In the genomic region with DNA sequence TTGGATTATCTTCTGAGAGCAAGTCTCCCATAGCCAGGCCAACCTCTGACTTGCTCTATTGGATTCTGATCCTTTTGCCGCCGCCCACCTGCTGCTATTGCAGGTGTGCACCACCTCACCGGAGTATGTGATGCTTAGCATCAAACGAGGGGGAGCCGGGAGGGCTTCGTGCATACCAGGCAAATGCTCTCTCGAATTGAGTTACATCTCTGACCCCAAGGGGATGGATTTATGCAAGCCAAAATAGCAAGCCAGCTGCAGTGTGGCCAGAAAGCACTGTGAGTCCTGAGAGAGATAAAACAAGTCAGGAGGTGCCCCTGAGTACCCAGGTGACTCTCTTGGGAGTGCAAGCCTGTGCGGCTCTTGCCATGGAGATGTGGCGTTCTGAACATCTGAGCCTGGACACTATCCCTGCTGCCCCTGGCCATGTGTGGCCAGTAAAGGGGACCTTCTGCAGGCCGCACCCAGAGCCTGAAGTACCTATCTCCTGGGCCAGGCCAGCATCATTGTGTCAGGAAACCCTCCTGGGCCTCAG, we compare ENCODE assay signal across 28 mouse cellular contexts. TPM values are rescaled to one million over a fixed set of nuclear protein-coding genes. Genes with fewer than 3 reads are reported as not detected.
A peak's percentile ranks its signal among the peaks of the same experiment; 100 is the strongest.
DNase-seq lines count a peak whose midpoint lies in the region; ATAC-seq and TF ChIP-seq lines count a peak whose summit lies in the region.
"Had no signal": no experiment of that assay in that cellular context is flagged by ENCODE, and none has a peak within 500 bp of the region (broad histone marks: within the 10 kb centered on the region; RNA-seq: fewer than 3 reads in every experiment).

No protein-coding gene starts in this region.

- ATAC-seq in forebrain, embryonic 12.5 days (ENCODE audit: low FRiP score): no peak
- no peak for ATAC-seq in heart, embryonic 15.5 days (replicated peaks; ENCODE audit: insufficient number of reproducible peaks, insufficient read depth, low FRiP score, low read depth)
- ATAC-seq in stomach, postnatal 0 days (ENCODE audit: low FRiP score, low TSS enrichment): no peak
- no peak for ATAC-seq in hindbrain, postnatal 0 days
- ATAC-seq: forebrain, embryonic 13.5 days; forebrain, embryonic 16.5 days; intestine, embryonic 15.5 days; Patski had no signal

- intact Hi-C loops in heart, postnatal 36 days (cut with DNase I): no loop called here

- 0 out of 2 replicates have a peak overlapping the region, but pooled peaks have one; percentile 7 for H3K9ac ChIP-seq in forebrain, embryonic 12.5 days
- no peak overlapping the region for H3K9ac ChIP-seq in heart, embryonic 15.5 days
- H3K9ac ChIP-seq in CH12.LX (ENCODE audit: insufficient read depth, low read depth): no peak overlapping the region
- H3K9ac ChIP-seq in stomach, postnatal 0 days (ENCODE audit: low read length): no peak overlapping the region
- H3K9ac ChIP-seq in hindbrain, postnatal 0 days (replicated peaks; ENCODE audit: low read length): no peak overlapping the region
- H3K9ac ChIP-seq: embryonic facial prominence, embryonic 15.5 days; forebrain, embryonic 13.5 days; heart, embryonic 12.5 days; hindbrain, embryonic 12.5 days; hindbrain, embryonic 15.5 days; intestine, embryonic 15.5 days had no signal

- TF ChIP-seq CTCF in CH12.LX (conservative IDR thresholded peaks at IDR 0.05 in 1 of 2, IDR thresholded peaks at IDR 0.05 in 1 of 2; ENCODE audit: low read depth in 2 of 2, low read length in 2 of 2): no peak
- no peak for TF ChIP-seq CTCF in stomach, postnatal 0 days (IDR thresholded peaks at IDR 0.05; ENCODE audit: low read depth)
- TF ChIP-seq CTCF in hindbrain, postnatal 0 days (IDR thresholded peaks at IDR 0.05; ENCODE audit: low read depth): no peak

- no peak overlapping the region for H3K4me3 ChIP-seq in forebrain, embryonic 12.5 days (replicated peaks)
- H3K4me3 ChIP-seq in forebrain, embryonic 10.5 days: no peak overlapping the region
- no peak overlapping the region for H3K4me3 ChIP-seq in heart, embryonic 15.5 days
- H3K4me3 ChIP-seq in CH12.LX (replicated peaks in 1 of 3; ENCODE audit: low read depth in 2 of 3, low read length in 2 of 3, poor library complexity in 1 of 3): no peak overlapping the region
- H3K4me3 ChIP-seq in stomach, postnatal 0 days (ENCODE audit: low read depth, low read length): no peak overlapping the region
- no peak overlapping the region for H3K4me3 ChIP-seq in hindbrain, postnatal 0 days (ENCODE audit: low read length)
- H3K4me3 ChIP-seq: embryonic facial prominence, embryonic 12.5 days; embryonic facial prominence, embryonic 15.5 days; forebrain, embryonic 13.5 days; heart, embryonic 12.5 days; hindbrain, embryonic 12.5 days; hindbrain, embryonic 15.5 days; intestine, embryonic 15.5 days had no signal

- H3K27ac ChIP-seq in forebrain, embryonic 12.5 days: no peak overlapping the region
- H3K27ac ChIP-seq in forebrain, embryonic 10.5 days: no peak overlapping the region
- peak overlapping the region; percentile 31; the same call in 1 of the 2 replicates for H3K27ac ChIP-seq in heart, embryonic 15.5 days
- no peak overlapping the region for H3K27ac ChIP-seq in CH12.LX (ENCODE audit: insufficient read depth, low read depth)
- H3K27ac ChIP-seq in stomach, postnatal 0 days (replicated peaks): peak overlapping the region; percentile 67; the same call in 1 of the 2 replicates
- no peak overlapping the region for H3K27ac ChIP-seq in hindbrain, postnatal 0 days
- H3K27ac ChIP-seq: embryonic facial prominence, embryonic 12.5 days; embryonic facial prominence, embryonic 15.5 days; forebrain, embryonic 13.5 days; hindbrain, embryonic 12.5 days; hindbrain, embryonic 15.5 days; intestine, embryonic 15.5 days had no signal

- H3K4me2 ChIP-seq in forebrain, embryonic 12.5 days: no peak overlapping the region
- no peak overlapping the region for H3K4me2 ChIP-seq in heart, embryonic 15.5 days
- no peak overlapping the region for H3K4me2 ChIP-seq in CH12.LX (ENCODE audit: insufficient read depth, low read depth, poor library complexity, severe bottlenecking)
- no peak overlapping the region for H3K4me2 ChIP-seq in stomach, postnatal 0 days (replicated peaks; ENCODE audit: low read depth)
- H3K4me2 ChIP-seq in hindbrain, postnatal 0 days (ENCODE audit: low read depth, low read length): no peak overlapping the region
- H3K4me2 ChIP-seq: embryonic facial prominence, embryonic 12.5 days; embryonic facial prominence, embryonic 15.5 days; forebrain, embryonic 13.5 days; heart, embryonic 12.5 days; hindbrain, embryonic 12.5 days; hindbrain, embryonic 15.5 days; intestine, embryonic 15.5 days had no signal

- TF ChIP-seq RAD21 in CH12.LX (IDR thresholded peaks at IDR 0.05; ENCODE audit: low read depth, low read length): no peak

- TF ChIP-seq POLR2A in CH12.LX (IDR thresholded peaks at IDR 0.05; ENCODE audit: low read depth, low read length): no peak

- peak; percentile 38; the same call in 1 of the 2 replicates for TF ChIP-seq EP300 in CH12.LX (IDR thresholded peaks at IDR 0.05; ENCODE audit: low read length)
- no peak for TF ChIP-seq EP300 in stomach, postnatal 0 days (optimal IDR thresholded peaks at IDR 0.05)

- in situ Hi-C loops in CH12.LX (cut with MboI; ENCODE audit: low pct_ligation_motif_present, low pct_unique_long_range_greater_than_20kb, low sequenced_read_pairs): no loop called here

- peaks cover 18% of the 10 kb centered on the region for H3K4me1 ChIP-seq in forebrain, embryonic 12.5 days
- H3K4me1 ChIP-seq in forebrain, embryonic 10.5 days: peaks cover 23% of the 10 kb centered on the region
- H3K4me1 ChIP-seq in heart, embryonic 15.5 days (replicated peaks): peaks cover 28% of the 10 kb centered on the region
- H3K4me1 ChIP-seq in CH12.LX (ENCODE audit: control insufficient read depth in 1 of 2, insufficient read depth in 2 of 2): peaks cover 30 to 64% of the 10 kb centered on the region in 2 experiments
- H3K4me1 ChIP-seq in stomach, postnatal 0 days (replicated peaks; ENCODE audit: control insufficient read depth, insufficient read depth): peaks cover 4% of the 10 kb centered on the region
- H3K4me1 ChIP-seq in hindbrain, postnatal 0 days (ENCODE audit: insufficient read depth, low read length): peaks cover 7% of the 10 kb centered on the region

- H3K9me3 ChIP-seq in forebrain, embryonic 12.5 days: no peaks in the 10 kb centered on the region
- no peaks in the 10 kb centered on the region for H3K9me3 ChIP-seq in forebrain, embryonic 10.5 days
- H3K9me3 ChIP-seq in heart, embryonic 15.5 days (replicated peaks): no peaks in the 10 kb centered on the region
- H3K9me3 ChIP-seq in CH12.LX (replicated peaks; ENCODE audit: low read length): no peaks in the 10 kb centered on the region
- no peaks in the 10 kb centered on the region for H3K9me3 ChIP-seq in stomach, postnatal 0 days (ENCODE audit: control insufficient read depth, low read length)
- no peaks in the 10 kb centered on the region for H3K9me3 ChIP-seq in hindbrain, postnatal 0 days (ENCODE audit: low read length)
- H3K9me3 ChIP-seq: embryonic facial prominence, embryonic 12.5 days; embryonic facial prominence, embryonic 15.5 days; forebrain, embryonic 13.5 days; G1E; heart, embryonic 12.5 days; hindbrain, embryonic 12.5 days; hindbrain, embryonic 15.5 days; intestine, embryonic 15.5 days had no signal

- no peaks in the 10 kb centered on the region for H3K27me3 ChIP-seq in forebrain, embryonic 12.5 days
- H3K27me3 ChIP-seq in forebrain, embryonic 10.5 days (ENCODE audit: poor library complexity, severe bottlenecking): no peaks in the 10 kb centered on the region
- H3K27me3 ChIP-seq in heart, embryonic 15.5 days: no peaks in the 10 kb centered on the region
- no peaks in the 10 kb centered on the region for H3K27me3 ChIP-seq in CH12.LX (replicated peaks)
- no peaks in the 10 kb centered on the region for H3K27me3 ChIP-seq in stomach, postnatal 0 days (ENCODE audit: control insufficient read depth, insufficient read depth, low read length)
- H3K27me3 ChIP-seq in hindbrain, postnatal 0 days (ENCODE audit: insufficient read depth, low read length): no peaks in the 10 kb centered on the region
- H3K27me3 ChIP-seq: embryonic facial prominence, embryonic 12.5 days; embryonic facial prominence, embryonic 15.5 days; forebrain, embryonic 13.5 days; heart, embryonic 12.5 days; hindbrain, embryonic 12.5 days; hindbrain, embryonic 15.5 days; intestine, embryonic 15.5 days; Patski had no signal

- 89% methylated on average over 10 of the region's 10 CpGs for WGBS in forebrain, embryonic 12.5 days
- WGBS in forebrain, embryonic 10.5 days: 85% methylated on average over 10 of the region's 10 CpGs
- WGBS in heart, embryonic 15.5 days: 85% methylated on average over 10 of the region's 10 CpGs
- WGBS in stomach, postnatal 0 days: 76% methylated on average over 10 of the region's 10 CpGs
- WGBS in hindbrain, postnatal 0 days: 78% methylated on average over 10 of the region's 10 CpGs

- DNase-seq in forebrain, embryonic 10.5 days (ENCODE audit: extremely low spot score, low spot score): no peak
- no peak for DNase-seq in heart, postnatal 36 days
- DNase-seq in CH12.LX (ENCODE audit: extremely low read depth): no peak
- no peak for DNase-seq in stomach, postnatal 0 days (ENCODE audit: low spot score)
- no peak for DNase-seq in hindbrain, postnatal 0 days (ENCODE audit: low spot score)
- DNase-seq: adrenal gland, postnatal 10 days; adrenal gland, postnatal 36 days; cerebellum, adult 11 months; cerebellum, adult 2 months; cerebellum, adult 9-11 months; cerebellum, postnatal 25 days; gastrocnemius, postnatal 25 days; heart, postnatal 14 days had no signal

- H3K79me2 ChIP-seq in CH12.LX (replicated peaks; ENCODE audit: control insufficient read depth, extremely low read depth, insufficient read depth, poor library complexity, severe bottlenecking): no peaks in the 10 kb centered on the region

- peaks cover 36% of the 10 kb centered on the region for H3K36me3 ChIP-seq in forebrain, embryonic 12.5 days (replicated peaks)
- H3K36me3 ChIP-seq in forebrain, embryonic 10.5 days (replicated peaks): peaks cover 46% of the 10 kb centered on the region
- H3K36me3 ChIP-seq in heart, embryonic 15.5 days: peaks cover 18% of the 10 kb centered on the region; the same call in 1 of the 2 replicates
- peaks cover 23 to 65% of the 10 kb centered on the region in 2 experiments for H3K36me3 ChIP-seq in CH12.LX (replicated peaks in 1 of 2; ENCODE audit: control insufficient read depth in 1 of 2, insufficient read depth in 1 of 2, low read length in 1 of 2)
- peaks cover 9% of the 10 kb centered on the region; the same call in 1 of the 2 replicates for H3K36me3 ChIP-seq in stomach, postnatal 0 days (ENCODE audit: control insufficient read depth, insufficient read depth, low read length)
- peaks cover 4% of the 10 kb centered on the region; the same call in 1 of the 2 replicates for H3K36me3 ChIP-seq in hindbrain, postnatal 0 days (ENCODE audit: insufficient read depth, low read length)

- dilution Hi-C loops in CH12.LX (cut with MboI; ENCODE audit: extremely low pct_ligation_motif_present, extremely low pct_unique_long_range_greater_than_20kb, low sequenced_read_pairs): no loop called here

RNA-seq across cellular contexts. Expression of gene Tmem120a, which starts 24.6 kb away (rescaled TPM):
- 47.1 and 54.2 TPM in 2 replicates for polyA plus RNA-seq in forebrain, embryonic 12.5 days (2016; fragmentation: Nextera tagmentation; extraction: Ambion mirVana)
- polyA plus RNA-seq in forebrain, embryonic 10.5 days (2016; fragmentation: Nextera tagmentation; extraction: Ambion mirVana): 54.5 and 61.6 TPM in 2 replicates
- polyA plus RNA-seq in heart, embryonic 15.5 days (2015; fragmentation: Nextera tagmentation; extraction: Ambion mirVana): 32.9 and 37.1 TPM in 2 replicates
- total RNA-seq in heart, postnatal 36 days (2021): 10 to 100 TPM; 12.9 to 18.3 TPM
- total RNA-seq in CH12.LX (2012; rRNA removed) (21.4 and 22.2 TPM in 2 replicates), CH12.LX (2014; rRNA removed) (9.1 and 12.0 TPM in 2 replicates)
- 27.1 and 27.7 TPM in 2 replicates for polyA plus RNA-seq in CH12.LX (2012; ENCODE audit: insufficient read length, low read depth)
- polyA plus RNA-seq in stomach, postnatal 0 days (2015; fragmentation: Nextera tagmentation; extraction: Ambion mirVana): 37.4 and 46.4 TPM in 2 replicates
- total RNA-seq in hindbrain, postnatal 0 days (2014; rRNA removed): 52.8 and 71.7 TPM in 2 replicates
- 83.2 and 89.7 TPM in 2 replicates for polyA plus RNA-seq in hindbrain, postnatal 0 days (2015; fragmentation: Nextera tagmentation; extraction: Ambion mirVana)

RNA-seq across cellular contexts. Expression of gene Por, which starts 49.8 kb away (rescaled TPM):
- polyA plus RNA-seq in forebrain, embryonic 12.5 days (2016; fragmentation: Nextera tagmentation; extraction: Ambion mirVana): 127 and 135 TPM in 2 replicates
- polyA plus RNA-seq in forebrain, embryonic 10.5 days (2016; fragmentation: Nextera tagmentation; extraction: Ambion mirVana): 118 TPM in 2 replicates
- 45.0 and 57.2 TPM in 2 replicates for polyA plus RNA-seq in heart, embryonic 15.5 days (2015; fragmentation: Nextera tagmentation; extraction: Ambion mirVana)
- total RNA-seq in heart, postnatal 36 days (2021): 10 to 100 TPM; 69.8 to 76.4 TPM
- total RNA-seq in CH12.LX (2012; rRNA removed) (40.2 and 41.2 TPM in 2 replicates), CH12.LX (2014; rRNA removed) (16.3 and 17.3 TPM in 2 replicates)
- polyA plus RNA-seq in CH12.LX (2012; ENCODE audit: insufficient read length, low read depth): 54.3 and 56.8 TPM in 2 replicates
- polyA plus RNA-seq in stomach, postnatal 0 days (2015; fragmentation: Nextera tagmentation; extraction: Ambion mirVana): 174 and 177 TPM in 2 replicates
- total RNA-seq in hindbrain, postnatal 0 days (2014; rRNA removed): 71.7 and 71.8 TPM in 2 replicates
- 69.3 and 71.4 TPM in 2 replicates for polyA plus RNA-seq in hindbrain, postnatal 0 days (2015; fragmentation: Nextera tagmentation; extraction: Ambion mirVana)

RNA-seq across cellular contexts. Expression of gene Styxl1, which starts 58.5 kb away (rescaled TPM):
- 0.29 TPM in 1 of 2 replicates, not detected in the other for polyA plus RNA-seq in forebrain, embryonic 12.5 days (2016; fragmentation: Nextera tagmentation; extraction: Ambion mirVana)
- polyA plus RNA-seq in forebrain, embryonic 10.5 days (2016; fragmentation: Nextera tagmentation; extraction: Ambion mirVana): 0.25 TPM in 1 of 2 replicates, not detected in the other
- polyA plus RNA-seq in heart, embryonic 15.5 days (2015; fragmentation: Nextera tagmentation; extraction: Ambion mirVana): 0.39 and 0.41 TPM in 2 replicates
- total RNA-seq in heart, postnatal 36 days (2021): not detected
- total RNA-seq in CH12.LX (2012; rRNA removed): not detected in 2 replicates
- total RNA-seq in CH12.LX (2014; rRNA removed): not detected in 2 replicates
- polyA plus RNA-seq in CH12.LX (2012; ENCODE audit: insufficient read length, low read depth): not detected in 2 replicates
- 0.10 and 0.27 TPM in 2 replicates for polyA plus RNA-seq in stomach, postnatal 0 days (2015; fragmentation: Nextera tagmentation; extraction: Ambion mirVana)
- 0.10 TPM in 1 of 2 replicates, not detected in the other for total RNA-seq in hindbrain, postnatal 0 days (2014; rRNA removed)
- polyA plus RNA-seq in hindbrain, postnatal 0 days (2015; fragmentation: Nextera tagmentation; extraction: Ambion mirVana): 0.61 and 0.69 TPM in 2 replicates
- total RNA-seq: common myeloid progenitor, adult 5-6 weeks; gastrocnemius, adult 8-10 months; gastrocnemius, postnatal 25 days; hematopoietic stem cell, adult 5-6 weeks had no signal
- polyA plus RNA-seq: G1E; heart, embryonic 12.5 days; hindbrain, embryonic 12.5 days had no signal

RNA-seq across cellular contexts. Expression of gene Mdh2, which starts 58.6 kb away (rescaled TPM):
- polyA plus RNA-seq in forebrain, embryonic 12.5 days (2016; fragmentation: Nextera tagmentation; extraction: Ambion mirVana): 520 and 524 TPM in 2 replicates
- polyA plus RNA-seq in forebrain, embryonic 10.5 days (2016; fragmentation: Nextera tagmentation; extraction: Ambion mirVana): 573 and 579 TPM in 2 replicates
- polyA plus RNA-seq in heart, embryonic 15.5 days (2015; fragmentation: Nextera tagmentation; extraction: Ambion mirVana): 1,014 and 1,128 TPM in 2 replicates
- total RNA-seq in heart, postnatal 36 days (2021): 1,000 to 10,000 TPM; 1,890 to 1,983 TPM
- total RNA-seq in CH12.LX (2012; rRNA removed): 152 and 163 TPM in 2 replicates
- total RNA-seq in CH12.LX (2014; rRNA removed): 119 and 133 TPM in 2 replicates
- polyA plus RNA-seq in CH12.LX (2012; ENCODE audit: insufficient read length, low read depth): 489 and 569 TPM in 2 replicates
- polyA plus RNA-seq in stomach, postnatal 0 days (2015; fragmentation: Nextera tagmentation; extraction: Ambion mirVana): 445 and 469 TPM in 2 replicates
- 165 and 169 TPM in 2 replicates for total RNA-seq in hindbrain, postnatal 0 days (2014; rRNA removed)
- 732 and 760 TPM in 2 replicates for polyA plus RNA-seq in hindbrain, postnatal 0 days (2015; fragmentation: Nextera tagmentation; extraction: Ambion mirVana)

Comparison
In these comparisons a context has a peak if more than half of its experiments do, and no peak if none do; other contexts are left out.
1. H3K27ac ChIP-seq: peak in heart, embryonic 15.5 days (single experiment) and stomach, postnatal 0 days (single experiment); none in forebrain, embryonic 12.5 days (single experiment), forebrain, embryonic 10.5 days (single experiment), CH12.LX (single experiment) and hindbrain, postnatal 0 days (single experiment).